Mouse (Mus musculus): ENCODE measurements at regions not wholly inside any gene's neighbourhood (a gene's known extent, or its start where the extent isn't known, plus 50 kb on each side); places are given as distances from the start of the nearest gene placed in this dataset.

DNA sequence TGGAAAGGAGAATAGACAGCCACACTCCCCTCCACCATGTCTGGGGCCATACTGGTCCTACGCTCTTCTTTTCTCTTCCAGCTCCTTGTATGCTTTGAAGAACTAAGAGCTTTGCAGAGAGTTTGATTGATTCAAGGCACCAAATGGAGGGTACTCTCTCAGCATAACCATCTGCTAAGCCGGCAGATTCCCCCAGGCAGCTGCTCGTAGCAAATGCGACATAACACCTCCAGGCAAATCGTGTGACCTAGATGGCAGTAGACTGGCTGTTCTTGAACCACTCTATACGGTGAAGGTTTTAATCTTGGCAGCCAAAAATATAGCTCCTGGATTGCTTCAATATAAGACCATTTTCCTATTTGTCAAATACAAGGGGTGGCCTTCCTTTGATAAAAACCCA, 191.8 kb upstream of the Pabpc6 start:
- no peak for DNase-seq (ENCODE audit: low spot score)

DNA sequence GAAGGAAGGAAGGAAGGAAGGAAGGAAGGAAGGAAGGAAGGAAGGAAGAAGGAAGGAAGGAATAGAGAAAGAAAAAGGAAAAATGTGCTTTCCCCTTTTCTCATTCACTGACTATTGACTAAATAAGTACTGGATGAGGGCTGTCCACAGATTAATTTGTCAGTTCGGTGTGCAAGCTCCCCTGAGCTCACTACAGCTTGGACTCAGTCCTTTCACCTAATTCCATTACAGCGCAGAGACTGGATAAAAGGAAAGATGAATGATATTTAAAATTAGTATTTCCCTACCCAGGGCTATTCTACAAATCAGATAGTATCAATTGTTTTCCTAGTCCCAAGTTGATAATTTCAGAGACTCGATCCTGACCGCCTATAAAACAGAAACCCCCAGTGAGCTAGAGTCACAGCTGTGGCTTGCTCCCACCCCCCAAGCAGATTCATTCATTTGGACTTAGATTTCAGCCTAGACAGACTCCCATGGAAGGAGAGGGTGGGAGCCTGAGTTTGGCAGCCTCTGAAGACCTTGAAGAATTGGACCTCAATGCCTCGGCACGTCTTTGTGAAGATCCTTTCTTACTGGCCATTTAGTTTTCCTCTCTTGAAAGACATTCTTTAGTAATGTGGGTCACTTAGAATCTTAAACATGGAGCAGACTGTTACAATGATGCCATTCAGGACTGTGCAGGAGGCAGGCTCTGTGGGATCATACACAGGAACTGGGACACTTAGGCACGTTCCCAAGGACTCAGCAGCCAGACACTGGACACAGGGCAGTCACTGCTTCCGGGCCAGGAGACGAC, 179.2 kb upstream of the Pabpc6 start:
- no peak for DNase-seq (ENCODE audit: low spot score)

DNA sequence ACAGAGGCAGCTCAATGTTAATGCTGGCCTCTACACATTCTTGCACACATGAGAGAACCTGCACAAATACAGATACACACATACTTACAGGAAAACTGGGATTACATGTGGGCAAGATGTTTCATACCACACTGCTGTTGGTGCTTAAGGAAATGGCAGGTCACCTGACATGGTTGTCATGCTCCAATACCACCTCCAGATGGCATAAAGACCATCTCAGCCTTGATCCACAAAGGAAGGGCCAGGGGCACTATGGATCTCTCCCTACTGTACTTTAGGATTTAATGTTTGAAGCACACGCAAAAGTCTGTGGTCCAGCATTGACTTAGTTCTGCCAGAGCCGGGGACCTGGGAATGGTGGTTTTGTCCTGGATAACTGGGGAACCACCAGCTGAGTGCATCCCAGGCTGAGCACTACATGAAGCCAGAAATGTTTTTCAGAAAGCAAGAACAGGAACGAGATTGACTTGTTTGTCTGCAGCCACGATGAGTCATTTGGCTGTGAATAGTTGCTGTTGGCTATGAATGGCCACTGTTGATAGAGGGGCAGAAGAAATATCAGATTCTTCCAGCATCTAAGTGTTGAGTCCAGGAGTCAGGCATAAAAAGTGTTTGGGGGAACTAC, 176.0 kb upstream of the Pabpc6 start:
- DNase-seq (ENCODE audit: low spot score) = no peak

DNA sequence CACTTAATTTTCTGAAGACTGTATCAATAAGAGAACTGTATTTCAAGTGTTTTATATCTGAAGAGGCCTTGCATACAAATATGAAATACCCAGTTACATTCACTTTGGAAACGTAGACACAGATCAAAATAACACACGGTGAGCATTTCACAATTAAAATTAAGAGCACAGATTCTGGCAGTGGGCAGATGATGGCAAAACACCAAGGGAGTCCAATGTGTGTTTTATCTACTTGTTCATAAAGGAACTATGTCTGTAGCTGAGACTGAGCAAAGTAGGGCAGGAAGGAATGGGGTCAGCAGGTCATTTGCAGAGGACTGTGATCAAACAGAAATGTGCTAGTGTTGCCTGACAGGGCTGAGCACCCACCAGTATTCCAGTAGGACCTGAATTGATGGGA, 171.6 kb upstream of the Pabpc6 start:
- DNase-seq (ENCODE audit: low spot score) = no peak

DNA sequence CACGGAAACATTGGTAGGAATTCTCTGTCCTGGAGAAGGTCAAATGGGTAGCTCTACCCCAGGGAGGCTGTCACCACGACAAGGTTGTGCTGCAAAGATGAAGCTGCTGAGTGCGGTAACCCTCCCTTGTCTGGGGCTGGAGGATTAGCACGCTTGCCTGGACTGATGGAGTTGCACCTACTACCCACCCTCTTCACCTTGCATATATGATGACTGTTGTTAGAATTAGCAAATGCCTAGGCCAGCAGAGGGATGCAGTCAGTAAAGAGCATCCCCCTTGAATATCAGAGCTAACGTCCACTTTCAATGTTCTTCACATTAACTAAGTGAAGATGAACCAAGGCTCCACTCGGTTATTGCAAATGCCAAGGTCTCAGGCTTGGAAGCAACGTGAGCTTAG, 169.7 kb upstream of the Pabpc6 start:
- no peak for DNase-seq (ENCODE audit: low spot score)

DNA sequence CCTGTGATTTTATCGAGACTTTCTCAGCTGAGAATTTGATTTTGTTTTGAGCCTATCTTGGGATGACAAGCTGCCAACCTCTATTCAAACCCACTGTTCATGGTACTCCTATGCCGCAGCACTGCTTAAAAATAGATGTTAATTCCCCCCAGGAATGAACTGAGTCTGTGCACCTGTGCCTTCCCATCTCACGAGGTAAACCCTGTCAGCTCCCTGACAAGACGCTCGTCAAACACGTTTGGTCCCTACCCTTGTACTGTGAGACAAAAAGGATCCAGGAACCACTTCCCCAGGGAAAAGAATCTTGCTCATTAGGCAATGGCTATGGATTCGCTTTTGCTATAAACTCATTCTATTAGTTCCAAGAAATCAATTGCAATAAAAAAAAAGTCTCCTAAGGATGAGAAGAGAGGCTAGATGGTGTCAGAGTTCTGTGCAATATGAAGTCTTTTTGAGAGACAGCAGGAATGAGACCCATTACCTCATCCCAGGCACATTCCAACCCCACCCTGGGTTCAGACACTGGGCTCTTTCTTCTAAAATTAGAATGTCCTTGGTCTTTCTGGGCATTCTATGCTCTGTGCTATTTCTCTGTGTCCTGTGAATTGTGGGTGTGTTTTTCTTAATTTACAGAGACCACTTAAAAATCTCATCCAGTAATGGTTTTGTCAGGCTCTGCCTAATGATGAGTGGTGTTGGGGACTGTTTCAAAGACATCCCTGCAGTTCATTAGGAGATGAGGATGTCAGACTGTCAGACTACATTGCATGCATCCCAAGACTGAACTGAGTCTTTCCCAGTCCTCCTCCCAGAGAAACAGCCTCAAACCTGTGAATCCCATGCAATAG, 167.7 kb upstream of the Pabpc6 start:
- DNase-seq (ENCODE audit: low spot score) = no peak

DNA sequence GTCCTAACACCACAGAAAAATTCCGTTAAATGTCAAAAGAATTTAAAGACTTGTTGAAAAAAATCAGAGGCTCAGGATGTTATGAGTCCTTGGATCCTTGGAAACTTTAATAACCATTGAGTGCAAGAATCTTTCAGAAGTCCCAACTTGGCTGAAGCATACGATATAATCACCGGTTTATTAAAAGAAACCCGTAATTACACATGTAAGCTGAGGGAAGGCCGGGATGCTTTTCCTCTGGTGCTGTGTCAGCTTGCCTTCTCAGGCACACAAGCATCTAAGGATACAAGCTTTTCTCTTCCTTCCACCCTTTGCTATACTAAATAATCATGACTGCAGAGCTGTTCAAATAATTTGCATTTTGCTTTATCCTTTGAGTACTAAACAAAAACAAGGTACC, 160.4 kb upstream of the Pabpc6 start:
- DNase-seq (ENCODE audit: low spot score) = no peak

DNA sequence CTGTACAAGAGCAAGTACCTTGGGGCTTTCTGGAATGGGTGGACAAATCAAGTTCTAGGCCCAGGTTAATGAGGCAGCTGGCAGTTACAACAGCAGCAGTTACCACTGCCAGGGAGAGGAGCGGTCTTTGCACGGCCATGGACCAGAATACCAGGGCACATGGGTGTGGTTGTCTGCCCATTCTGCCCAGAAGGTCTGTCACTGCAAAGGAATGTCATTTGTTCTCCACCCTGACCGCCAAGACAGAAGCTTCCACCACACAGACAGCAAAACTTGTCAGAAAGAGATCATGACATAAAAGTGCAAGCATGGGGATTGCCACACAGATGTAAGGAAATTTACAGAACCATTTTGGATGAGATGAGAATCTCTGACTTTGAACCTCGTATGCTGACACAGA, 151.8 kb upstream of the Pabpc6 start:
- DNase-seq (ENCODE audit: low spot score) = no peak

DNA sequence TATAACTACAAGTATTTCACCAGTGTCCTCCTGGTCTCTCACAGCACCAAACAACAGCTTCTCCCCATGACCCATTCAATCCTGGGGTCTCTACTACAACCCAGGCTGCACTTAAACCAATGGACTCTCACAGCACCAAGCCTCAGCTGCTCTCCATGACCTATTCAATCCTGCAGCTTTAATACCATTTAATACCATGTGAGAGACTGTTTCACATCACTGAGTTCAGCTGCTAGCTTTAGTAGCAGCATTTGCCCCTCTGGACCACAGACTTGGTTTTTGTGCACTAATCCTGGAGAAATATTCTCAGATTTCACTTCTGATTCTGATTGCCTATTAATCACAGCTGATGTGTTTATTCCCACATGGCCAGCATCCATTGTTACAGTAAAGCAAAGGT, 147.5 kb upstream of the Pabpc6 start:
- no peak for DNase-seq (ENCODE audit: low spot score)

DNA sequence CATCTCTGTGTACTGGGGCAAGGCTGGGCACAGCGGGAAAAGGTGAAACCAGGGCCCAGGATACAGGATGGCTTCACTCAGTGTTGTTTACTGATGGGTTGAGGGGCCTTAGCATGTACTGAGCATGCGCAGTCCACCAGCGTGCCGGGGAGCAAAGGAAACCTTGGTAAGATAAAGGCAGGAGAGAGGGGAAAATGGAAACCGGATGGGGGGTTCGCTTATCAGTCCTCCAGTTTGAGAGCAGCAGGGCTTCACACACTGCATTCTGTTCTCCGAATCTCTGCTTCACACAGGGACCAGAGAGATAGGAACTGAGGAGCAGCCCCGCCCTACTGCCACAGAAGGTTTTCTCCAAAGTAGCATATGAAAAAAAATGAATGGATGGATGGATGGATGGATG, 127.6 kb upstream of the Pabpc6 start:
- DNase-seq (ENCODE audit: low spot score) = no peak

DNA sequence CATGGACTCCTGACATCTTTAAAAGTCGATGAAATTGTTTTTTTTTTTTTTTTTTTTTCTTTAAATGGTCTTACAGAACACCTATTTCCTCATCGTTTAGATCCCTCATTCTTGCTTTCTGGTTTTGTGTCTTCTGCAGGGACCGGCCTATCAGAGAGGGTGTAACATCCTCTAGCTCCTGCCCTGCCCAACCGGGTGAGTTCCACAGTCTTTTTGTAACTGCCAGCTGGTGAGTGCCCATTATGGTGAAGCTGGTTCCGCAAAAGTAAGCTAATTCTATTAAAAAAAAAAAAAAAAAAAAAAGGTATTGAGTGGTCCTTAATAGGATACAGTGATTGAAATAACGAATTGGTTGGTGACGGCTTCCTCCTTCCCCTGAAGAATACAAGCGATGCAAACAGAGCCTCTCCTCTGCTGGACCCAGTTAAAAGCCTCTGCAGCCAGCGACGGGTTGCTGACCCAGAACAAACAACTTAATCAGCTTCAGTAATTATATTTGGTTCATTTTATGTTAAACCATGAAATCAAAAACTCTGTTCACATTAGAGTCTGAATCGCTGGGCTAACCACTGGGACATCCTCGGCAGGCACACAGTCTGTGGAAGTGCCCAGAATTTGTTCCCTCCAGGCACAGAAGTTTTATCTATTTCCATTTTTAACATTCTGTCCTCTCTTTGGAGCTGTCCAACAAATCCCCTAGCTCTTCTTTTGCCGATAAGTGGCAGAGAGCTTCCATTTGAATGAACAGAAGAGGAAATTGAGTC, 126.9 kb upstream of the Pabpc6 start:
- no peak for DNase-seq (ENCODE audit: low spot score)

DNA sequence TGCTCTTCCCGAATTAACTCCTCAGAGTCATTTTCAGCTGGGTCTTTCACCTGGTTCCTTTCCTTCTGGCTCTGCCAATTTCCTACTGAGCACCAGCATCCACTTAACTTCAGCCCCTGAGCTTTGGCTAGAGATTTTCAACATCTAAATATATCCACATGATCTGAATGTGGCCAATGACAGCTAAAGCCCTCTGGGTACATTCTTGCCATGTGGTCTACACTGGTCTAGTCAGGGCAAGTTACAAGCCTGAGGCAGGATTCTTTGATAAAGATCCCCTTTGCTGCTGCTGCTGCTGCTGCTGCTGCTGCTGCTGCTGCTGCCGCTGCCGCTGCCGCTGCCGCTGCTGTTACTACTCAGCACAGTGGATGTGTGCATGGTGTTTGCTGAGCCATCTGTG, 109.3 kb upstream of the Pabpc6 start:
- no peak for DNase-seq (ENCODE audit: low spot score)

DNA sequence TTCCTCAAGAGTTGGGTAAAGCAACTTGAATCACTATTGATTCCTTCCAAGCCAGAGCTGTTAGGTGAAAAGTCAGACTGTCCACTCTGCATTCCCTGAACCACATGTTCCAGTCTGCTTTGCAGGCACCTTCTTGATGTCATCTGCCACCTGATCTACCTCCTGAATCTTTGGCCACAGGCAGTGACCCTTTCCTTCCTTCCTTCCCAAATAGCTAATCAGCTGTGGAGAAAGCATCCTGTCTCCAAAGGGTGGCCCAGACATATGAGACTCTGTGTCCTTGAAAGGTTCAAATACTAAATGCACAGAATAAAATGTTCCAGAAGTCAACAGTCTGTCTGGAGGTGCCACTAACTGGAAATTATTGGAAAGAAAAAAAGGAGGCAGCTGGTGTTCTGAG, 107.6 kb upstream of the Pabpc6 start:
- DNase-seq (ENCODE audit: low spot score) = no peak

DNA sequence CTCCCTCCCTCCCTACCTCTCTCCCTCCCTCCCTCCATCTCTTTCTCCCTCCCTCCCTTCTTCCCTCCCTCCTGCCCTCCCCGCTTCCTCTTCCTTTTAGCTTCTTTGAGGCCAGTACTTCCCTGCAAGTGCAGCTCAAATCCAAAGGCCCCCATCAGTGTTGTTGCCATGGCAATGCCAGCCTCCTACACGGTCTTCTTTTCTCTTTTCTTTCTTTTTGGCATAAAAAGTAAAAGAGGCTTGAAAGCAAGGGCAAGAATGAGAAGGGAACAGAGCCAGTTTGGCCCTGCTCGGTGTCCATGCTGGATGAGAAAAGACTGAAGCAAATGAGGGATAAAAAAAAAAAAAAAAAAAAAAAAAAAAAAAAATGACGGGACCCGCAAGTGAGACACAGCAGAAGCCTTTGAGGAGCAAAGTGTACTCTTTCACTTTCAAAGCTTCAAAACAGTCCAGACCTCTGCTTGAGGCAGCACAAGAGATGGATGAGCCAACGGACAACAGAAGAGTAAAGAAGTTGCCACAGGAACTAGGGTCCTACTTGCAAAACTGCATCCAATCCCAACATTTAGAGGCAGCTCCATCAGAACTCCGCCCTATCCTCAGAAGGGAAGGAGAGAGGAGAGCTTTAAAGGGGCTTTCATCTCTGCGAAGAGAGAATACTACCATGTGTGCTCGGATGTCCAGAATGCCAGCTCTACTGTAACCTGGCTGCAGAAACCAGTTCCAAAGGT, 106.9 kb upstream of the Pabpc6 start:
- no peak for DNase-seq (ENCODE audit: low spot score)

DNA sequence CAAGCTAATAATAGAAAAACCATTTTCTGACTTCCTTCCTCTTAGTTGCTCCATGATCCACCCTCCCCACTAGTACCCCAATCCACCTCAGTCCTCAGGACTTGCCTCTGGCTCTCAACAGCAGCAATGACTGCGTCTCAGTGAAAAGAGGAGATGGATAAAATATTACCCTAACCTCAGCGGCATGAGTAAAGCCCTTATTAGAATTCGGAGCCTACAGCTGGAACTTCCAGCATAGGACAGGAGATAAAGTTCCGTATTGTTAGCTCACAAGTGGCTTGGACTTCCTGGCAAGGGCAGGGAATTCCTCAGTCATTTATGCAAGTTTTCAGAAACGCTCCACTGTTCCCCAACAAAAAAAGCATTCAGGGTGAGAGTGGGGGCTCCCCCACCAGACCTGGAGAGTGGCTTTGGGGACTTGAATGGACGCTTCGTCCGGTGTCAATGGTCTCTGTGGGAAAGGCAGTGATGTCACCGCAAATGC, 106.2 kb upstream of the Pabpc6 start:
- no peak for DNase-seq (ENCODE audit: low spot score)

DNA sequence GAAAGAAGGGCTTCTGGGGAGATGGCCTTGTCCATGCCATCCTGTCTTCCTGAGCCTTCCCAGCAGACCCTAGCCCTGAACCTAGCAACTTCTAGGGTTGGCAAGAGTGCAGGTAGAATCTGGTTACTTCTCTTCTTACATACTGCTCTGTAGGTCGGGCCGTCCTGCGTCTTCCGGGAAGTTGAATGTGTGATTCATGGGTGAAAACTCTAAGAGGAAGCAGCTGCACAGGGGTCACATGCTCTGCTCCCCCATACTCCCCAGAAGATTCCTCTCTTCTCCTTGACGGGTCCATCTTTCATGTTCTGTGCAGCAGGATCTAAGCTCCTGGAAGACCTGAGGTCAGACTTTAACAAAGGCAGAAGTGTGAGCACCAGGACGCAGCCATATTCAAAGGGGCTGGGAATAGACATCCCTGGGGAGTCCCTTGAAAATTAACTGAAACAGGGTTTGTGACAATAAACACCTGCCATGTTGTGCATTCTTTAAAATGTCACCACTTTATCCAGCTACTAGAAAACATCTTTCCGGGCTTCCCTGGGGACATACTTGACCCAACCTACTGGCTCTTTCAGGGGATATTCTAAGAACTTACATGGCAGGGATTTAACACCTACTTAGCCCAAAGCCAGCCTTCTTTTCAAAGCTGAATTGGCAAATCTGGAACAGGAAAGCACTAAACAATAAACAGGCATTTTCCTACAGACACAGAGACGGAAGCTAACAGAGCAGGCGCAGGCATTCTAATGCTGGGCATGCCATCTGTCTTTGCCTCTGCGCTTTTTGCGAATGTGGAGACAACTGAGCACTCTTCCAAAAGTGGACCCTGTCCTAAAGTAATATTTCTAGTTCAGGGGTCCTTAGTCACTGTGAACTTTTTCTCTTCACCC, 105.5 kb upstream of the Pabpc6 start:
- no peak for DNase-seq (ENCODE audit: low spot score)

DNA sequence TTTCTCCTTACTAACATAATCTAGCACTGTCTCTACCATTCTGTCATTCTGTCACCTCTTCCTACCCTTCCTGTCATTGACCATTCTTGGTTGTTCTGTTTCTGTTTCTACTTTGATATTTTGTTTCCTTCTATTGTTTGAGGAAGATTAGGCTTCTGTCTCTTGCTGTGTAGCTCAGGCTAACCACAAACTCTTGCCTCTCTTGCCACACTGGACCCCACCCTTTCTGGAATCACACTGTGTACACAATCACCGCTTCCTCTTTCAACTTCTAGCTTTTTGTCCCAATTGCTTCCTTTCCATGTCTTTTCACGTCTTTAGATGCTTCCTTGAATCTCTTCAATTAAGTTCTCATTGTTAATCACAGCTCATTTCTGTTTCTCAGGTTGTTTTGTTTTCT, 104.2 kb upstream of the Pabpc6 start:
- no peak for DNase-seq (ENCODE audit: low spot score)

DNA sequence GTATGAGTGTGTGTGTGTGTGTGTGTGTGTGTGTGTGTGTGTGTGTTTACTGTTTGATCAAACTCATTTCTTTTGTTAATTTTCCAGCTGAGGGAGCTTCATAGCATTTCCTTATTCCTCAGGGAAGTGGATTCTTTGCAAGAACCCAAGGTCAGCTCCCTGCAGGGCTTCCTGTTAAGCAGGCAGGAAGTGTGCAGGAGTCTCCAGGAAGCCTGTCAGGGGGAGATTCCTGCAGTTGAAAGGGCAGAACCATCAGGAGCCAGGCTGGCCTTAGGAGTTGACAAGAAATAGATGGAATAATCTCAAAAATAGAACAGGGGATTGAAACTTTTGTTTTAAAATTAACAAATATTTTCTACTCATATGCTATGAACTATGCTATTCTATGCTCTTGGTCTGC, 98.8 kb upstream of the Pabpc6 start:
- DNase-seq (ENCODE audit: low spot score) = no peak

DNA sequence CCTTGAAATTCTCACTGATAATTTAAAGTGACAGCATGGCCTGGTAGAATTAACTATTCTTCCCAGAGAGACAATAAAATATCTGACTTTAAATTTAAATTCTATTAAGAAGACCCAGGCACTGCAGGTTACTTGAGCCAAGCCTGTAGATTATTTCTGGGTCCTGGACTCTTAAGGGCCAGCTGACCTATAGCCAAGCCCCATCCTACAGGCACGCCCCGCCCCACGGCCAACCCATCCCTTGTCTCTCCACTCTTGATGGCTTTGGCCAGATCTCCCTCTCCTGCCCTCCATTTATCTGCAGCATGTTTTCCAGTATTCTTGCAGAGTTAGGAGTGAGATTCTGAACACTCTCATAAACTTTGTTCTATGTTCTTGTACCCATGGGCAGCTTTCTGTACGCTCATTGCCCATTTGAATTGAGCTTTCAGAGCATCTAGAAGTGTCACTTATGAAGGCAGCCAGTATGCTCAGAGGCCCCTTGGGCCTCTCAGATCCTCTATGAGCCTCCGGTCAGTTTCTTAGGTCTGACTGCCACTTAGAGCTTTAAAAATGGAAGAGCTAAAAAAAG, 96.2 kb upstream of the Pabpc6 start:
- DNase-seq (ENCODE audit: low spot score) = no peak

Measured in thymus, postnatal 0 days (tissue).